Mouse (Mus musculus) heart, adult 18-20 months (tissue): ENCODE measurements at regions not wholly inside any gene's neighbourhood (a gene's known extent, or its start where the extent isn't known, plus 50 kb on each side); places are given as distances from the start of the nearest gene placed in this dataset.

Experiments used
- DNase-seq, 2 experiments: peaks; one replicate each; pipeline ENCODE4 v3.0.0; 2021 to 2022; ENCODE audit warnings: mixed read lengths in 1 of 2

DNA sequence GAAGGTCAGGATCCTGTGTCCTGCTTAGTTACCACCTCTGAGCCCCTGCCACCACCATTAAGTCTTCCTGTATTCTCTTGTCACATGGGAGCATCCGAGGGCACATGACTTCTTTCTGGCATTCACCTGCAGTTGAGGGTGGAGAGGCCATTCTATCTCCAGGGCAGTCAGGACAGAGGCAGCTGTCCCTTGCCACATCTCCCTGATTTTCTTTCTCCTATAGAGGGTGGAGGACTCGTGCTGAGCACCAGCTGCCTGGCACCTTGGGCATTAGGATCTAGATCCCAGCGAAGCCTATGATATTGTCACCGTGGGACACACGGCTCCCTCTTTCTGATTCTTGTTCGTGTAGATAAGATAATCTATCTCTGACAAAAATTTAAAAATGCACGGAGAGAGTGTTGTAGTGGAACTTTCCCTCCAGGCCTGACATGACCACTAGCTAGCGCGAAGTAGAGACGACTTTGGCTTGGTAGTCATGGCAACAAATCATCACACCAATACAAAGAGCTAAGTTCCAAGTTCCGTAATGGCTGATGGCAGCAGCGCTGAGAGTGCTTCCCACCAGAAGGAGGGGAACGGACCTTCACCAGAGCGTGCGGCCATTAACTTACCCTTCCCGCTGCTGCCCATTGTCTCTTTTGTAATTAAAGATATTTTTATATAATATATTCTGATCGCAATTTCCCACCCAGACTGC, 137.7 kb downstream of the Ipmk start:
- DNase-seq: no peak

DNA sequence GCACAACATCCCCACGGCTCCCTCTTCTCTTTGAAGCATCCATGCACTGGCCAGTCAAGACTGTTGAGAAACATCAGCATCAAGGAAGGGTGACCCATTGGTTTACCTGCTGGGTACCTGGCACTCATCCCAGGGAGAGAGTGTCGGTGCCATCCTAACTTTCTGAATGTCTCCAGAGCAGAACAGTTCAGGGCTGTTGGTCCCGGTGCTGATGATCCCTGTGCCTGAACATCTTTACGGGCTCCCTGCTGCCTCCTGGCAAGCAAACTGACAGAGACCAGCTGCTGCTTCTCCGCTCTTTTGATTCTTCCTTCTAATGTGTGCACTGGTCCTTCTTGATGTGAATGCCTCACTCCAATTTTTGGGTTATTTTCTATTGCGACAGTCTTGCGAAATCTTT, 142.2 kb downstream of the Ipmk start:
- no peak for DNase-seq

- DNase-seq: no peak
Measured at GRCm38 (mm10) chr10:71502096-71502495, 154.5 kb downstream of the Ipmk start.

DNA sequence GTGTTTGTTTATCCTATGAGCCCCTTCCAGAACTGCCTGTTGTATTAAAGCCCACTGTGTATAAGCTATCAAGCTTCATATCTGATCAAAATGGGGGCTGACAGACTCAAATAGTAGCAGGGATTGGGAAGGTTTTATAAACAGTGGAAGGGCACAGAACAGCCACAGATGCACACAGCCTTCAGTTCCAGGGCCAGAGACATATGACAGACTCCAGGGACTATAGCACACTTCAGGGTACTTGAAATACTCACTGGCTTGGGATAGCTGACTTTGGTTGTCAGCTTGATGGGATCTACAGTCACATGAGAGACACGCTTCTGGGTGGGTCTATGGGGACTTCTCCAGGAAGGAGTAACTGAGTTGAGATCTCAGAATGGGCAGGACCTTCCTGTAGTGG, 156.7 kb downstream of the Ipmk start:
- no peak for DNase-seq

GRCm38 (mm10) chr10:71525290-71525689, 177.7 kb downstream of the Ipmk start:
- no peak for DNase-seq

- DNase-seq: no peak
Measured at GRCm38 (mm10) chr10:71533759-71534158, 186.2 kb downstream of the Ipmk start.

DNA sequence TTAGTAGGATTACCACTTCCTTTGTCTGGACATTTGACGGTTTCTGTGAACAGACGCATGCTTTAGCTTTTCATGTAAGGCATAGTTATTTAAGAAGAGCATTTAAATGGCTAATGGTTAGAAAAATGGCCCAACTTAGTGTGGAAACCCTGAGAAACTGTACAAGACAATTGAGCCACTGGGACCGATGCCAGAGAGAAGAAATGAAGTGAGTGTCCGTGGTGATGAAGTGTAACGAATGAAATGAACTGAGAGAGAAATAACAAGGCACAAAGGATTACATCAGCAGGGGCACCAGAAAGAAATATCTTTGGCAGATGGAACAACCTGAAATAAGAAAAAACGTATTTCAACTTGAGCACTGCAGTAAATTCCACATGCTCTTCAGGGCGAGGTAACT, 197.9 kb downstream of the Ipmk start:
- DNase-seq: no peak

GRCm38 (mm10) chr10:71546507-71546906, 198.9 kb downstream of the Ipmk start:
- DNase-seq: no peak

- DNase-seq: no peak
Measured at GRCm38 (mm10) chr10:71583716-71584115, 236.2 kb downstream of the Ipmk start.

DNA sequence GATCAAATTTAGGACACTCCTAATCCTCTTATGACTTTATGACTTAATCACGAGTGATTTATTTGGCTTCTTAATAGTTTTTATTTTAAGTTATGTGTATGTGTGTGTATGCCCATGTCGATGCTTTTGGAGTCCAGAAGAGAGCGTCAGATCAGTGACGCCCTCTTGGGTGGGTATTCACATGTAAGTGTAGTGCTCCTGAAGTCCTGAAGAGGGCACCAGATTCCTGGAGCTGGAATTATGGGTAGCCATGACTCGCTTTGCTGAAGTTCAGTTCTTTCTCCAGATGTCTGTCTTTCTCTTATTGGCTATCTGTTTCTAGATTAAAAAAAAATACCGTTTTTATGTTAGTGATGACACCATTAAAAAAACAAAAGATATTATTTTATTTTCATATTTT, 251.0 kb downstream of the Ipmk start:
- DNase-seq: no peak

DNA sequence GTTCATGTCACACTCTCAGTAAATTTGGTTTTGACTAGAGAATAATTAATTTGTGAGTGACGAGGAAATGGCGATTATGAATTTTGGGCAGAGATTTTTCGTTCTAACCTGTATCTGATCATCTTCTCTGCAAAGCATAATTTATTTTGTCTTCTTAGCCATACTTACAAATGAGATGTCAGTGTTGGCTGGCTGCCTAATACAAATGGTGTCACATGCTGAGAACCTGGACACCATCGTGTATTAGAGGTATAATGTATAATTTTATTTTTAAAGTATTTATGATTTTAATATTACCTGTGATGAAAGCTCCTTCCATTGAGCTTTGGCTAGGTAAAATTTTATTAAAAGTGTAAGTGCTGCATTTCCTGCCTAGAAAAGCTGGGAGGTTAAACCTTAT, 266.2 kb downstream of the Ipmk start:
- no peak for DNase-seq

DNA sequence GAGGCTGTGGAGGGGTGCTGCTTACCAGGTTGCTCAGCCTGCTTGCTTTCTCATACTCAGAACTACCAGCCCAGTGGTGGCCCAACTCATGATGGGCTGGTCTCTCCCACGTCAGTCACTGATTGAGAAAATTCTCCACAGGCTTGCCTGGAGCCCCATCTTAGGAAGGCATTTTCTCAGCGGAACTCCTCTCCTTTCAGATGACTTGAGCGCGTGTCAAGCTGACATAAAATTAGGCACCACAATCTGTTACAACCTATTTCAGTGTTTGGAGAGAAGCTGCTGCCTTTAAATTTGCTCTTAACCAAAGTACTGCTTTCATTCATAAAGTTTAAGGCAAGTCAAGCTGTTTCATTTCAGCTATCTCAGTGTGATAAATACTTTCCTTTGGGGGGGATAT, 269.6 kb downstream of the Ipmk start:
- DNase-seq: no peak

- no peak for DNase-seq
Measured at GRCm38 (mm10) chr10:71646071-71646470, 298.5 kb downstream of the Ipmk start.

- DNase-seq: no peak
Measured at GRCm38 (mm10) chr10:71657525-71657924, 310.0 kb downstream of the Ipmk start.

DNA sequence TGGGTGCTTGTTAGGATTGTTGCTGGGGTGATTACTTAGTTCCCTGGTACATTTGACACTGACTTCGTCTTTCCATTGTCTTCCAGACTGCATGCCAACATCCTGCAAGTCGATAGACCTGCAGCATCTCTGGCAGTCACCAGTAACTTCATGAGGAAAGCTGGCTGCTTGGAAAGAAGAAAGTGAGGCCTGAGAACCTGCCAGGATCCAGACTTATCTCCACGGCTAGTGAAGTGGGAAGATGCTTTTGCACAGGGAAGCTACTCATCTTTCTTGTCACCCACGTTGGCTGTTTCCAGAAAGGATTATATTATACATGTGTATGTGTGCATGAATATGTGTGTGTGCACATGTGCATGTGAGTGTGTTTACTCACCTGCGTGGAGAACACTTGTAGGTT, 316.0 kb downstream of the Ipmk start:
- DNase-seq: no peak

- DNase-seq: no peak
Measured at GRCm38 (mm10) chr10:71667160-71667571, 319.6 kb downstream of the Ipmk start.

- DNase-seq: no peak
Measured at GRCm38 (mm10) chr10:71679240-71679639, 331.7 kb downstream of the Ipmk start.

GRCm38 (mm10) chr10:71713456-71713855, 365.9 kb downstream of the Ipmk start:
- no peak for DNase-seq

DNA sequence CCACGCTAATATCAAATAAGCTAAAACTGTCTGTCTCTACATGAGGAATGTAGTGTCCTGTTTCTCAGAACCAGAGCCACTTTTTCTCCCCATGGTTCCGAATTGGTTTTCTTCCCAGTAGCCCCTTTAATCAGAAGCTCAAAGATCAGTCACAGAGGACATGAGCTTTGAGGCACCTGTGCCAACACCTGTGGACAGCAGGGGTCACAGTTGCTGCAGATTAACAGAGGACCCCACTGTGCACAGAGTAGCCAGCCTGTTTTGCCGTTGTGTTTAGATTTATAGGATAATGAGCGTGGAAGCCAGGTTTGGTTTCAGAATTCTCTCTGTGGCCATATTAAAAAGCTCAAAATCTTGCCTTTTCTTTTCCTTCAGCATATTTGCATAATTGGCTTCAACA, 380.2 kb downstream of the Ipmk start:
- no peak for DNase-seq

DNA sequence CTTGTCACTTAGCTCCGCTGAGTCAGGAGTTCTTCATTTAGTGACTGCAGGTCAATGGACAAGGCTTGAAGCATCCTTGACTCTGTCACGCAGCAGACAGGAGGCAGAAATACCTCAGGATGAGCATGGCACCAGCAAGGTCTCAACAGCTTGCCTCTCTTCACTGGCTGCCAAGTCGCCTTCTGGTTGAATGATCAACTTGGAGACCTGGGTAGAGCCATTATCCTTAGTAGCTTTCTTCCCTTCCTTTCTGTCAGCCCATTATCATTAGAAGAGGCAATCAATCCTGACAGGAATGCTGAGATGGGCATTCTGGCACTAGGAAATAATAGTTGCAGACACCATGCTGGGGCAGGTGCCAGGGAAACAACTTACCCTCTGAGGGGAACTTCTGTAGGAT, 386.3 kb downstream of the Ipmk start:
- no peak for DNase-seq

GRCm38 (mm10) chr10:71734481-71734880, 386.9 kb downstream of the Ipmk start:
- no peak for DNase-seq

- DNase-seq: no peak
Measured at GRCm38 (mm10) chr10:71738280-71738679, 390.7 kb downstream of the Ipmk start.

GRCm38 (mm10) chr10:71748557-71749493, 401.3 kb downstream of the Ipmk start:
- DNase-seq: no peak

- no peak for DNase-seq
Measured at GRCm38 (mm10) chr10:71753255-71753654, 405.7 kb downstream of the Ipmk start.
